ENCODE assay signal across 20 mouse cellular contexts in genomic region chr10:67154647-67155046, GRCm38 (mm10).
"Had no signal": no experiment of that assay in that cellular context is flagged by ENCODE, and none has a peak within 500 bp of the region (broad histone marks: within the 10 kb centered on the region; RNA-seq: fewer than 3 reads in every experiment).

No protein-coding gene starts in this region.

- H3K36me3 ChIP-seq: lung, embryonic 15.5 days had no signal

- H3K27me3 ChIP-seq: kidney, embryonic 15.5 days; liver, embryonic 12.5 days; liver, embryonic 15.5 days; lung, embryonic 15.5 days had no signal

- ATAC-seq: liver, embryonic 12.5 days had no signal

- H3K4me3 ChIP-seq: kidney, embryonic 15.5 days; left cerebral cortex, adult 2 months; liver, embryonic 12.5 days; liver, embryonic 15.5 days; lung, embryonic 15.5 days; midbrain, embryonic 10.5 days had no signal

- DNase-seq: kidney, adult 8-10 months; kidney, postnatal 10 days; kidney, postnatal 36 days; layer of hippocampus, postnatal 36 days; lung, adult 18-20 months; lung, postnatal 10 days; lung, postnatal 36 days; midbrain, embryonic 14.5 days; right cerebral cortex, adult 18-20 months; right cerebral cortex, postnatal 14 days; right cerebral cortex, postnatal 4 days; thymus, adult 2 months; thymus, postnatal 14 days; thymus, postnatal 4 days had no signal

- H3K9me3 ChIP-seq: kidney, embryonic 15.5 days; liver, embryonic 12.5 days; liver, embryonic 15.5 days; lung, embryonic 15.5 days; midbrain, embryonic 10.5 days had no signal

- H3K4me1 ChIP-seq: kidney, embryonic 15.5 days; liver, embryonic 15.5 days; lung, embryonic 15.5 days; midbrain, embryonic 10.5 days had no signal
